Mouse (Mus musculus) c-Kit-positive CD71-positive TER-119-positive erythroid progenitor cells, embryonic 14.5 days (primary cell): ENCODE data around the gene Slc18a2.

Source experiments
- DNase-seq: peaks from one replicate; pipeline ENCODE4 v3.0.0-alpha.2; 2013; ENCODE audit warnings: low spot score

Slc18a2 gene

DNA sequence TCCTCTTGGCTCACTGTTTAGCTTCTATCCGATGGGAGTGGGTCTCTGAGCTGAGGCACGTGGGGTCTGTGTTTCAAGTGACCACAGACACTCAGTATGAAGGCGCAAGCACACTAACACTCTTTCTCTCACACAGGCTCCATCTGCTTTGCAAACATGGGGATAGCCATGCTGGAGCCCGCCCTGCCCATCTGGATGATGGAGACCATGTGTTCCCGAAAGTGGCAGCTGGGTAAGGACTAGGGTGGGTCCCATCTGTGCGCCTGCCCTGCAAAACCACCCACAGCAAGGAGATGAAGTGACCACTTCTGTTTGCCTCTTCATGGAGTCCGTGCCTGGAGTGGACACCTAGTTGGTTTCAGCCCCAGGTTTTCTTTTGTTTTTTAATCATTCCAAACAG lies 15.7 kb downstream of the Slc18a2 start:
- DNase-seq = no peak

DNA sequence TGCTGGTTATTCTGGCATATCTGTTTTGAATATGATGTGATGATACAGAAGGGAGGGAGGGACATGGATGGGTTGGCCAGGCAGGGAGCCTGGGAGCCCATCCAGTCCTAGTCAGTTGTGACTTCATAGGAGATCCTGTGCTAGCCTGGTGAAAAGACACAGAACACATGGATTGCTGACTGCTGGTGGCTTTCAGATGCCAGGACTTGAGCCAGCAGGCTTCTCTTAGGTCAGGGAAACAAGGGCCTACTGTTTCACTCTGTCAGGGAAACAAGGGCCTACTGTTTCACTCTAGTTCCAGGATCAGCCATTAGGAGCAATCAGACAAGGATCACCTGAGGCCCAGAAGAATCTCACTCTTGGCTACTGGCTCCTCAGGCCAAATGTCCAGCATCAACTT lies 20.1 kb downstream of the Slc18a2 start:
- DNase-seq = no peak

DNA sequence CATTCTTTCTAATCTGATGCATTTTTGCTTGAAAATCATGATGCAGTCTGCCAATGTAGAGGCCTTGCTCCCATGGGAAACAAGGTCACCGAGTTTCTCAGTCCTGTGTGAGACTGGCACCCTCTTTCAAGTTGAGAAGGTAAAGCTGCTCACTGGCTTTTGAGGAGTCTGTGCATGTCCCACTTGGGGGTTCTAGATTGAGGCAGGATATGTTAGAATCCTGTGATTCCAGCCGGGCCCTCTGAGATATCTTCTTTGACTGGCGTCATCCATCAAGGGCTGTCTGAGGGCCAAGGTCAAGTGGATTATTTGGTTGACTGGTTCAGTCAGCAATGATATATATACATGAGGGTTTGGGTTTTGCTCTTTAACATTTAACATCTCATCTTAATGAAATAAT lies 21.3 kb downstream of the Slc18a2 start:
- no peak for DNase-seq

- DNase-seq = no peak
Observed at GRCm38 (mm10) chr19:59289042-59289441, 28.3 kb downstream of the Slc18a2 start.

- no peak for DNase-seq
Observed at GRCm38 (mm10) chr19:59289811-59290210, 29.1 kb downstream of the Slc18a2 start.

DNA sequence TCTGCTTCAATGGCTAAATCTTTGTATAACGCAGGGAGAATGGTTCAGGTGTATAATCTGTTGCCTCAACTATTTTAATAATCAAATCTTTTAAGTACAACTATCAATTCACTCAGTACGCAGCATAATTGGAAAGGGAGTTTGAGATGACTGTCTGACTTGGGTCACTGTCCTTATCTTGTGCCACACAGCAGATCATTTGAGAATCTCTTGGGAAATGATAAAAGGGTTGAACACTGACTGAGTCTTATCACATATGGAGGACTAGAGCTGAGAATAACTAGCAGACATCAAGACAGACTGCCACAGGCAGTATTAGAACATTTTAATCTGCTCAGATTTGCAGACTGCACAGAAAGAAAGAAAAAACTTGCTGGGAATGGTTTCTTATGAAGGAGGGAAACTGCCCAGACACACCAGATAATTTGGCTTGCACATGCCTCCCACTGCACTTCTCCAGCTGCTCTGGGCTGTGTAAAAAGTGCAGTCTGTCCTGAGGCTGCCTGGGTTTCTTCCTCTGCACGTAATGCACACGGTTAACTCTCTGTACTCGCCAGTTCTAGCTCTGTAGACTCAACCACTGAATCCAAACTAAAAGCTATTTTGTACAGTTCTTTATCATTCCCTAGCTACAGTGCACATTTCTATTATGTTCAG lies 31.6 kb downstream of the Slc18a2 start:
- no peak for DNase-seq

- no peak for DNase-seq
Observed at GRCm38 (mm10) chr19:59315308-59315707, 54.6 kb downstream of the Slc18a2 start.

DNA sequence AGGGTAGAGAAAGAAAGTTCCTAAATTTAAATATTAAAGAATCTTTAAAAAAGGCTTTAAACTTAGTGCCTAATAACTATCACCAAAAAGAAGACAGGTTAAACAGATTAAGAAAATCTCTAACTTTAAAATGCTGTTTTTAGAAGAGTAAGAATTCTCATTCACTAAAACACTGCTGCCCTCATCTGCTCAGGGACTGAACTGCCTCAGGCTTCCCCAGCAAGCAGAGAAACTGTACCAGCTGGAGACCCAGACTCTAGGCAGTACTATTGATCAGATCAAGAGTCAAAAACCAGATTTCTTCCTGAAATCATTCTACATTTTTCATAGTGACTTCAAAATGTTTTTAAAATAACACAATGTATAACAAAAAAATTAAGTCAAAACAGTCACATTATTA lies 55.9 kb downstream of the Slc18a2 start:
- no peak for DNase-seq

- no peak for DNase-seq
Observed at GRCm38 (mm10) chr19:59321990-59322389, 61.3 kb downstream of the Slc18a2 start, which contains the start of gene Rps12-ps3. Rps12-ps3 (plus strand) TSS chr19:59322290.

DNA sequence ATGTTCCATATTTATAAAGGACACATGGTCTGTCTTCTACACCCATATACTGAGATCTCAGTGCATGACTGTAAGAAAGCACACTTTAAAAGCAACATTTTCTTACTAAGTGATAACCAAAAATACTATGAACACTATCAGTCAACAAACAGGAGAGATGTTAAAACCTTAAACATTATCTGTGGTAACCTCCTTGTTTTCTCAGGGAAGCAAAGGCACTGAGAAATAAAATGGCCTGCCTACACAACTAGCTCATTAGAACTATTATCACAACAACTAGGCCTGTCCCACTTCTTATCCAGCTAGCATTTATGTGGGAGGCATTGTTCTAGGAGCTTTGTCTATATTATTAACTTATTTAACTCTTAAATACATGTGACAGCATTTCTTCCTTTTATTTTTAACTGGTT lies 70.1 kb downstream of the Slc18a2 start:
- no peak for DNase-seq

DNA sequence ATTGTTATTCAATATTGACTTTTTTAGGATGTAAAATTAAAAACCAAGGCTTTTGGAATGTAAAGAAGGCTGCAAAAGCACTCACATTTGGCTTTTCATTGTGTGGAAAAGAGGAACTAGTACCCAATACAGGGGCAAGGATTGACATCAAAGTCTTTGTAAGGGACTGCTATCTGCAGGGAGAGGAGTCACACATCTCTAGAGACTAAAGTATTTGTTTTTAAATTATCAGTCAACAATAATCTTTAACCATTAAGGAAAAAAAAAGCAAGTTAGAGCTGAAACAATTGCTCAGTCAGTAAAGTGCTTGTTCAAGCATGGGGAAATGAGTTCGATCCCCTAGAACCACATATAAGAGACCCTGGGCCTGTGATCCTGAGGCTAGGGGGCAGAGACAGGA lies 76.0 kb downstream of the Slc18a2 start:
- DNase-seq = no peak

DNA sequence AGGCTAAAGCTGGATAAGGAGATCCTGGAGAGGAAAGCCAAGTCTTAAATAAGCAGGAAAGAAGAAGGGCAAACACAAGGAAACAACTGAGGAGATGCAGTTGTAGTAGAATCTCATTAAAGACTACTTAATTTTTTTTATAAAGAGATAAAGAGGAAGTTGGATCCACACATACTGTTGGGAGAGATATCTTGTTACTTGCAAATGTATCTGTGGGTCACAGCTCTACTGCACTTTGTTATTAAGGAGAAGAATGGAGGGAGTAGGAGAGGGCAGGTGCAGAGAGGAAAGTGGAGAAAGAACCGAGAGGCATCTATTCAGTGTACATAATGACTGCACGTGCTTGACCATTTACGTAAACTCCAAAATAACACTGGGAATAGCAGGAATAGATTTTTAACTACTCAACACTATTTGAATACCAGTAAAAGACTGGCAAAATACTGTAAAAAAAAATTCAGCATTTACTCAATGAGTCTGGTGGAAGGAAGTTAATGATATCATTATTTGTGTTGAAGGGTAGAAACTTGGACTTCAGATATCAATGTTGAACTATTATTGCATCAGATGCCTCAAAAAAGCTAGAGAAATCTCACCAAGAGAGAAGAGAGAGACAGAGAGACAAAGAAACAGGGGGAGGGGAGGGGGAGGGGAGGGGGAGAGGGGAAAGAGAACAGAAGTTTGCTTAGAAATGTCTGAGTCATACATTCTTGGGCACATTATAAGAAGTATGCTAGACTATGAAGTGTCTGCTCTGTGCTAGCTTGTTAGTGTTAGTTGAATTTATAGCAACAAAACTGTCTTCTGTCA lies 77.4 kb downstream of the Slc18a2 start:
- no peak for DNase-seq

DNA sequence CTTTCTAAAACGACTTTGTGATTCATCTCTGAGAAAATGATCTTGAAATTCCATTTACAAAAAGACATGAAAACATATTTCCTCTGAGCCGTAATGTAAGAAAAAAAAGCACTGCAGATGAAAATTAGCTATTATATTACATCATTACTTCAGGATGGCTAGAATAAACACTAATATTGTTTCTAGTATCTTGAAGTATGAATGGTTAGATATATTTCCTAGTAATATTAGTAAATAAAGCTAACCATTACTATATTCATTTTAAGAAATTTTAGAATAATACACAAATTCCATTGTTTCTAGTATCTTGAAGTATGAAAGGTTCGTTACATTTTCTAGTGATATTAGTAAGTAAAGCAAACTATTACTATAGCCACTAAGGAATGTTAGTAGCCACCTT lies 79.2 kb downstream of the Slc18a2 start:
- DNase-seq = no peak

DNA sequence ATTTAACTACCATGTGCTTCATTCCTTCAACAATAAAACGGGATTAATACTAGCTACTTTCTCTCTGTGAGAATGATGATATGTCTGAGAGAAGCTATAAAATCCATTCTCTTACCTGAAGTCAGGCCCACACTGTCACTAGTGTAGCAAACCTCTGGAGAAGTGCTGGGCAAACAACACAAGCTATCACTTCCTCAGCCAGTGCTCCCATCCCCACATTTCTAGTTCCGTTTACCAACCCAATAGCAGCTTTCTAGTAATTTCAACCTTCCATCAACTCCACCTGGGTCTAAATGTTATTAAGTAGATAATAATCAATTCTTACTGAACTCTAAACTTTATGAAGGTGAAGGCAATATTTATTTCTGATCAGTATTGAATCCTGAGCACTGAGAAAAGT lies 82.3 kb downstream of the Slc18a2 start:
- DNase-seq = no peak

DNA sequence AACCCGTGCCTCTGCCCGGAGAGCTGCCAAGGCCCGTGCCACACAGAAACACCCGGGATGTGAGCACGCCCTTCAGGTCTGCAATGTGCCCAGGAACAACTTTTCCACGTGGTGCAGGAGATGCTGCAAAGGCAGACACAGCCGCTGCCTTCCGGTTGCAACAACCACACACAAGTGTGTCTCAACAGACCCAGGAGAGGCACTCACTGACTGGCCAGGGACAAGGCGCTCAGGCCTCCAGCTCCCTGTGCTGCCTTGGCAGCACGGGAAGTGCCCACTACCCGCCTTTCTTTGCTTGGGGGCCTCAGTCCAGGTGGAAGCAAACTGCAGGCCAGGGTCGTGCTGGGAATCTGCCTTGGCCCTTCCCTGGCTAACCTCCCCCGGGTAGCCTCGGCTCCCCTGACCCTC lies 83.6 kb downstream of the Slc18a2 start:
- DNase-seq = no peak

DNA sequence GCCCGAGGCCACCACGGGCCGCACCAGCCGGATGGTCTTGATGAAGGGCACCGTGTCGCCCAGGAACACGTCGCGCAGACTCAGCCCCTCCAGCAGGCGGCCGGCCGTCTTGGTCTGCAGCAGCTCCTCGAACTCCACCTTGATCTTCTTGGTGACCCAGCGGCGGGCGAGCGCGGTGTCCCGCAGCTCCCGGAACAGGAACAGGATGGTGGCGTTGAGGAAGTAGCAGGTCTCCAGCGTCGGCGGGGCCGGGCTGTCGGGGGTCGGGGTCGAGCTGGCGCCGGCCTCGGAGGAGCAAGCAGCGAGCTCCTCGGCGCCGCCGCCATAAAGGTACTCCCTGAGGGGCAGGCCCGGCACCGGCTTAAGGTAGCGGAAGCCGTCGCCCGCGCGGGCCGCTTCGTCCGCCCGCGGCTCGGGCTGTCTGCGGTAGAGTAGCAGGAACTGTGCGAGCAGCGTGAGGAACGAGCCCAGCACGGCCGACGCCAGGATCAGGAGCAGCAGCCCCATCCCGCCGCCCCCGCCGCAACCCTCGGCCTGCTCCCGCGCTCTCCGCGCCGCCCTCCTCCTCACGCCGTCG lies 84.5 kb downstream of the Slc18a2 start:
- no peak for DNase-seq
